Mouse (Mus musculus) effector memory CD4-positive, alpha-beta T cell, adult 7 months (primary cell): ENCODE data around the gene Tmie. TPM values are rescaled to one million over a fixed set of nuclear protein-coding genes. Genes with fewer than 3 reads are reported as not detected.

Source experiments
- polyA plus RNA-seq: library from polyadenylated mRNA; unstranded; fragments of 100-300 nt; shearing (Covaris generic); gene quantifications from one replicate; pipeline ENCODE4 v1.2.1, GENCODE M21; 2017

Tmie gene
- 0.79 TPM for polyA plus RNA-seq

DNA sequence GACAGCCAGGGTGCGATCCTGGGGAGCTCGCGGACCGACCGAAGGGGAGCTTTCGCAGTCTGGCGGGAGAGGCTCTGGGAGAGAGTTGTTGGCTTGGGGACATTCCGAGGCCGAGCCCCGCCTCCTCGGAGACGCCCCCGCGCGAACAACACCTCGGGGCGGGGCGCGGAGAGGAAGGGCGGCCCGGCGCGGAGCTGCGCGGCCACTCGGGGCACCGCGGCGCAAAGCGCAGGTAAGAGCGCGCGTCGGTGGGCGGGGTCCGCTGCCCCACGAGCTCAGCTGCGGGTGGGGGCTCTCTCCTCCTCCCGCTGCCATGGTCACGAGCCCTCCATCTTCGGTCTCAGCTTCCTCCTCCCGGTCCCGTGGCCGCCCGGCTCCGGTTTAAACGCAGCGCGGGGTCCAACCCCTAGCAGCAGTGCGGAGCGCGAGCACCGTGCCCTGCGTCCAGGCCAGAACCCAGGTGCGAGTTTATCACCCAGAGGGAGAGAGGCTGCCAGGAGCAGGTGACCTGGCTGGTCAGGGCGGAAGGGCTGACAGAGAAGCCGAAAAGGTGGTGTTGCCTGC is at the start of gene Tmie:
Tmie (minus strand) TSS at position 116 of the 564 bp plus-strand sequence.

DNA sequence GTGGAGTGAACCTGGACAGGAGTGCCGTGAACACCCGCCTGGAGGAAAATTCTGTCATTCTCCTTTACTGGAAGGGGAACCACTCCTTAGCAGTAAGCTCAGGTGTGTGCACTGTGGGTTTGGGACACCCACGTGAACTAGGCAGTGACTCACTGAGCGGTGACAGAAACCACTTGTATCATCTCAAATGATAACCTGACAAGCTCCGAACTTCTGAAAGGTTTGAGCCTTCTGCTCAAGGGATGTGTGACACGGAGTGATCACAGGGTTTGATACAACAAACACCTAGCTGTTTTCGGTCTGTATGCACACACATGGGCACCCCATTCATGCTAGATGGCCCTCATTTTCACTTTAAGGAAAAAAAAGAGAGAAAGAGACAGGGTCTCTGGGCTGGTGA is 36.9 kb upstream of the Tmie start, which contains the start of gene Fam240a:
Fam240a (minus strand) TSS at position 76 of the 400 bp plus-strand sequence.

DNA sequence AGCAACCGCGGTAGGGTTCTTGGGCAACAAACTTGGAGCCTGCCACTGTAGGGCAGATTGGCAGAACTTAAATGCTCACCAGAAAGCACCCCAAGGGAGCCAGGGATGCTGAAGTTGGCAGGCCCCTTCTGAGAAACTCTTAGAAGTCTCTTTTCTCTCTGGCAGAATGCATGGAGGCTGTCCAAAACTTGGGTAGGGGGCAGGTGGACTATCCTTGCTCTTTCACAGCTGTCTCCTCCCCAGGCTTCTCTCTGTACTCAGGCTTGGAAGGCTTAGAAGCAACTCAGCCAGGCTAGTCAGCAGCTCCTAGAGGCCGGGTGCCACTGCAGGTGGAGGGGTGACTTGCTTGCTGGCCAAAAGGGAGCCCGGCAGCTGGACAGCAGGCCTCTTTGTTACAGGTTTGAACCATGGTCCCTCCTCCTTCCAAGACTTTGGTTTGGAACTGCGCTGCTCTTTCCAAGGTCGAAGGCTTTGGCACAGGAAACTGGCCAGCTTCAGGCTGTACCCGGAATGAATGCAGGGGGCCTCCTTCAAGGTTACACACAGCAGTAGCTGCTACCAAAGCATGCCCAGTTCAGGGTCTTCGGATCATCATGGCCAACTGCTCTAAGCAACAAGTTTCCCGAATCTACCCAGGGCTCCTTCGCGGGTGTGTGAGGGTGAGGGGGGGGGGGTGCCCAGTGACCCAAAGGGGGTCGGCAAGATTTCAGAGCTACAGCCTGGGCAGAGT is 557 bp downstream of the Tmie start, which contains the start of gene Als2cl:
Als2cl (plus strand) TSS at position 680 of the 730 bp plus-strand sequence.

GRCm38 (mm10) chr9:110857781-110858472 is 22.0 kb downstream of the Tmie start, which contains the start of gene Prss50:
Gene Prss50 (plus strand): TSS chr9:110857967.

DNA sequence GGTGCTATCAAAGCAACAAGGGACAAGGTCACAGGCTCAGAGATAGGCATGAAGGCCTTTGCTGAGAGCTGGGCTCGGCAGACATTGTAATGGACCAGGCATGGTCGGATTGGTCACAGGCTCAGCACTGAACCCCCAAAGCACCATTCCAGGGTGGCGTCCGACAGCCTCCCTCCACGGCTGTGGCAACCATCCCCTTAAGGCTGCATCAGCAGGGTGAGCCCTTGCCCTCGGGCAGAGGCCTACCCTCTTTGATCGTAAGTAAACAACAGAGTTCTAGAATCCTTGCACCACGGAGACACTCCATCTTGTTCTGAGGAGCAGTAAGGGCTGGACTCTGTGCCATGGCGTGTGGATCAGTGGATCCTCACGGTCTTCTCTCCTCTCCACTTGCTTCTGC is 35.7 kb downstream of the Tmie start, which contains the start of gene Prss46:
Prss46 (plus strand) TSS at position 301 of the 400 bp plus-strand sequence.

GRCm38 (mm10) chr9:110834411-110834810 is 45.5 kb downstream of the Tmie start, which contains the start of gene Prss45:
Gene Prss45 (plus strand): TSS chr9:110834588.

GRCm38 (mm10) chr9:110826390-110826789 is 53.5 kb downstream of the Tmie start, which contains the start of gene Prss43:
Gene Prss43 (plus strand): TSS chr9:110826690.

Other genes with a start within 250 kb of the Tmie start
- gene Nbeal2, start 226.0 kb downstream of the Tmie start, polyA plus RNA-seq: 86.4 TPM
- gene Ccdc12, start 223.6 kb downstream of the Tmie start, polyA plus RNA-seq: 200 TPM
- not detected for gene Myl3, start 138.3 kb downstream of the Tmie start, polyA plus RNA-seq
- gene Pth1r, start 133.0 kb downstream of the Tmie start, polyA plus RNA-seq: 0.34 TPM
- gene Prss42, start 81.9 kb downstream of the Tmie start, polyA plus RNA-seq: not detected
- 0.91 TPM for gene Prss44, start 66.1 kb downstream of the Tmie start, polyA plus RNA-seq
- 0.38 TPM for gene Prss43, start 53.4 kb downstream of the Tmie start, polyA plus RNA-seq
- gene Prss45, start 45.5 kb downstream of the Tmie start, polyA plus RNA-seq: not detected
- gene Prss46, start 35.6 kb downstream of the Tmie start, polyA plus RNA-seq: not detected
- not detected for gene Prss50, start 22.1 kb downstream of the Tmie start, polyA plus RNA-seq
- 21.2 TPM for gene Als2cl, start 243 bp downstream of the Tmie start, polyA plus RNA-seq
- gene Fam240a, start 36.7 kb upstream of the Tmie start, polyA plus RNA-seq: not detected
- 0.88 TPM for gene Tdgf1, start 66.0 kb upstream of the Tmie start, polyA plus RNA-seq
- not detected for gene Lrrc2, start 71.4 kb upstream of the Tmie start, polyA plus RNA-seq
- not detected for gene Rtp3, start 110.5 kb upstream of the Tmie start, polyA plus RNA-seq
- gene Ltf, start 139.2 kb upstream of the Tmie start, polyA plus RNA-seq: not detected
- 17.9 TPM for gene Ccrl2, start 177.4 kb upstream of the Tmie start, polyA plus RNA-seq
- gene Lrrfip2, start 237.5 kb upstream of the Tmie start, polyA plus RNA-seq: 40.4 TPM